Mouse (Mus musculus) mesoderm, embryonic 11.5 days (tissue): ENCODE data around the gene Vill.

Experiments
- DNase-seq: peaks from one replicate; pipeline ENCODE4 v3.0.0-alpha.2; 2012; ENCODE audit warnings: low read depth, low spot score

Gene Vill

DNA sequence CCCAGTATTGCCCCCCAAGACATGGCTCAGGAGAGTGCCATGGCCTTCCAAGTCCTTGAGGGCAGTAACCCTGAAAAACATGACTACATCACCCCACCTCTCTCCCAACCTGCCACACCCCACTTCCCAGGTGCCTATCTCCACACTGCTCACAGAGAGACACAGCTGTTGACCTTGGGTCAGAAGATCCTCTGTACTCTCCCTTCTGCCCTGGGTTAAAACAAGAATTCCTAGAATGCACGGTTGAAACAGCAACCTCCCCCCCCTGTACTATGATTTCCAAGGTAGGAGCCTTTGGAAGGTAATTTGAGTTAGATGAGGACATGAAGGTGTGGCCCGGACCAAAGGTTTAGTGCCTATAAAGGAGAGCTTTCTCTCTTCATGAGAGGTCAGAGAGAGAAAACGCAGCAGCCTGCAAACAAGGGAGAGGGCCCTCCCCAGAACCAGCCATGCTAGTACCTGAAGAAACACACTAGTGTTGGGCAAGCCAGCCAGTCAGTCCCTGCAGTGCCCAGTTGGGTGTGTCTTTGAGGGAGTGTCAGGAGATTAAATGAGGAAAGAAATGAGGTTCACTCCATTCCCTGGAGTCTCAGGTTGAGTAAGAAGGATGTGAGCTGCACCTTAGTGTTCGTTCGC lies 27.6 kb downstream of the Vill start:
- DNase-seq: no peak

DNA sequence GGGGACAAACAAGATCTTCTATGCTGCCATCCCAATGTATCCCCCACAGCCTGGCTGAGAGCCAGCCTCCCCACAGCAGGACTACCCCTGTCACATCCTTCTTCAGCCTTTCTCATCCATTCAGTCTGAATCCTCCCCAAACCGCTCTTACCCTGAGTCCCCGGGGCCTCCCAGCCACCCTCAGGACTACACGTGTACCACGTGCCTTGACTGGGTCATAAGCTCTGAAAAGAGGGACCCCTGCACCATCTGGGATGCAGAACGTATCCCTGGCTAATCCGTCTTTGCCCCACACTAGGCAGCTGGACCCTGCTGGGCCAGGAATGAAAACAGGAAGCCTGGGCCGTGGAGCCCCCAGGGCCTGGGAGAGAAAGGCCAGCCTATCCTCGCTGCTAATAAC lies 29.5 kb downstream of the Vill start:
- peak; percentile 73 for DNase-seq

DNA sequence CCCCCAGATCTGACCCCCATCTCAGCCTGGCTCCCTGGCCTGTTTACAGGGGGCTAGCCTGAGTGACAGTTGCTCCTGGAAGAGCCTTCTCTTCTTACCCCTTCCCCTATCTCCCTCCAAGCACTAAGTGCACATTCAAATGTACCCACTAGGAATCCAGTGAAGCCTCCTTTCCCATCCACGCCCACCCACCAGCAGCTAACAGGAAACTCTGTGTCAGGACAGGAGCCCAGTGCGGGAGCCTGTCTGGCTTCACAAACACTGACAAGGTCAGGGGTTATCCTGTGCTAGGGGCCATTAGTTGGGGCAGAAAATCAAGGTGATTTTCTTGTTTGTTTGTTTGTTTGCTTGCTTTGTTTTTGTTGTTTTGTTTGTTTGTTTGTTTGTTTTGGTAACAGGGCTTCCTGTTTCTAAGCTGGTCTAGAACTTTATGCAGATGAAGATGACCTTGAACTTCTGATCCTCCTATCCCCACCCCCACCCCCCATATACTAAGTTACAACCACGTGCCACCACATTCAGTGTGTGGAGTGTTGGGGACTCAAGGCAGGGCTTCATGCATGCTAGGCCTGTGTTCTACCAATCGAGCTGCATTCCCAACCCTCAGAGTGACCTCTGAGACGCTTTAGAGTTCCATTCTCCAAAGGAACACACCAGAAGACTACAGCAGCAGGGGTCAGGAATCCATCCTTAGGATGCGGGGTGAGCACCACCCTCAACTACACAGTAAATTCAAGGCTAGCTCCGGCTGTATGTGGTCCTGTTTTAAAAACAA lies 30.3 kb downstream of the Vill start:
- no peak for DNase-seq

- no peak for DNase-seq
Measured at GRCm38 (mm10) chr9:119083966-119084365, 31.4 kb downstream of the Vill start.

- no peak for DNase-seq
Measured at GRCm38 (mm10) chr9:119086451-119086850, 33.9 kb downstream of the Vill start.

GRCm38 (mm10) chr9:119087309-119087708 lies 34.7 kb downstream of the Vill start:
- DNase-seq: no peak

- DNase-seq: peak; percentile 86
Measured at GRCm38 (mm10) chr9:119088148-119088801, 35.7 kb downstream of the Vill start.

DNA sequence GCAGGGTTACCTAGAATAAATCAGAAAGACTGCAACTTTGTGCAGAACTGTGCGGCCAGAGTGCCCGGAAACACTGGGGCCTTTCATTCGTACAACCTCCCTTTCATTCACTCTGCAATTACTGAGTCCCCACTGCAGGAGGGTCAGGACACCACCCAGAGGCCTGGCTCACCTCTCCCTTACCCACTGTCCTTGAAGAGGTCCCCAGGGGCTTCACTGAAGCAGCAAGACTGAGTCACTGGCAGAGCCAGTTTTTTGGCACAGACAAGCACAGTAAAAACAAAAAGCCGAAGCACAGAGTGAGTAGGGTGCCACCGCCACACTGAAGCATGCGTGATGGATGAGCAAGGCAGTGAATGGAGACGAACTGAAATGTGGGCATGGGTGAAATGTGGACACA lies 36.9 kb downstream of the Vill start:
- no peak for DNase-seq

DNA sequence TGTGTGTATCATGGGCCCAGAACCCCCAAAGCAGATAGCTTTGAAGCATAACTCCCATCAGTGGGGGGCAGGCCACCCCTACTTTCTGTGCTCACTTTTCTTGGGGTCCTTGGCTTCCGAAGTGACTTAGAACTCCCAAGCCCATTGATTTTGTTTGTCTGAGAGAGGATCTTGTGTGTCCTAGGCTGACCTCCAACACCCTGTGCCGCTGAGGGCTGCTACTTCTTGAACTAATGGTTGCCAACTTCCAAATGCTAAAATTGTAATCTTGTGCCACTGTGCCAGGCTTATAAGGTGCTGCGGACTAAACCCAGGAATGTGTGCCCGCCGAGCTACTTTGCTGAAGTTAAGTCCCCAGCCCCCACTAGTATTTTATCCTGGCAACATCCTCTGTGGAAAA lies 37.9 kb downstream of the Vill start:
- no peak for DNase-seq

GRCm38 (mm10) chr9:119091581-119092310 lies 39.2 kb downstream of the Vill start:
- no peak for DNase-seq

DNA sequence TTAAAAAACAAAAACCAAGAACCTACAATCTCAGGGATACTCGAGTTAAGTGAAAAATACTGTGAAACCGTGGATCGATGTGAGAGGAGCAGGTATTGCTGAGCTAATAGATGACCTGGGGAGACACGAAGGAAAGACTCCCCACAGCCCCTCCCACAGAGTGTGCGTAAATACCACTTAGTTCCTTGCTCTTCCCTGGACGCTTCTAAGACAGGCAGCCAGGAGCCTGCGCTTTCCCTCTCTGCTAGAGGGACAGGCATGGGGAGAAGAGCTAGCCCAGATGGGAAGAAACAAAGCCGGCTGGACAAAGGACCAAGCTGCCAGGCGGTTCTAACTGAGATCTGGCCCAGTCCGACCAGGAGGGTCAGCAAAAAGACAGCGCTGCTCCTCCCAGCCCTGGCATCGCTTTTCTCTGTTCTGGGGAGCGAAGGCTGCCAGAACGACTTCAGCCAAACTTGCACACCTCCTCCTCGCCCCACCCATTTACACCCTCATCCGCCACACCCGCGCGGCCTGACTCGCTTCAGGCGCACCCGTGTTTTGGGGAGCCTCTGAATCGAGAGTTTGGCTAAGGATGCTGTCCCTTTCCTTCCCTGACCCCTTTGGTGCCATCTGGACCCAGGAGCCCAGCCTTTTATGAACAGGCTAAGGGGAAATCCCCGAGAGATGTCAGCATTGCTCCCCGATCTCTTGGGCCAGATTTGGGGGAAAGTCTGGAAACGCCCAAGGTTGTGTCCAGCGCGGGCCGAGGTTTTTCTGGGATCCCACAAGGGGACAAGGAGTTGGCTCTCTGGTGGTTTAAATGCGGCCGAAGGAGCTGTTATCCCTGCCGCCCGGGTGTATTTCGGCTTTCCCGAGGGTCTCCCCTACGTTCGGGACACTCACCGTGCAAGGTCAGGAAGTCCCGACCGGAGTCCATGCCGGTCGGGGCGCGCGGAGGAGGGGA lies 40.2 kb downstream of the Vill start:
- DNase-seq: no peak

DNA sequence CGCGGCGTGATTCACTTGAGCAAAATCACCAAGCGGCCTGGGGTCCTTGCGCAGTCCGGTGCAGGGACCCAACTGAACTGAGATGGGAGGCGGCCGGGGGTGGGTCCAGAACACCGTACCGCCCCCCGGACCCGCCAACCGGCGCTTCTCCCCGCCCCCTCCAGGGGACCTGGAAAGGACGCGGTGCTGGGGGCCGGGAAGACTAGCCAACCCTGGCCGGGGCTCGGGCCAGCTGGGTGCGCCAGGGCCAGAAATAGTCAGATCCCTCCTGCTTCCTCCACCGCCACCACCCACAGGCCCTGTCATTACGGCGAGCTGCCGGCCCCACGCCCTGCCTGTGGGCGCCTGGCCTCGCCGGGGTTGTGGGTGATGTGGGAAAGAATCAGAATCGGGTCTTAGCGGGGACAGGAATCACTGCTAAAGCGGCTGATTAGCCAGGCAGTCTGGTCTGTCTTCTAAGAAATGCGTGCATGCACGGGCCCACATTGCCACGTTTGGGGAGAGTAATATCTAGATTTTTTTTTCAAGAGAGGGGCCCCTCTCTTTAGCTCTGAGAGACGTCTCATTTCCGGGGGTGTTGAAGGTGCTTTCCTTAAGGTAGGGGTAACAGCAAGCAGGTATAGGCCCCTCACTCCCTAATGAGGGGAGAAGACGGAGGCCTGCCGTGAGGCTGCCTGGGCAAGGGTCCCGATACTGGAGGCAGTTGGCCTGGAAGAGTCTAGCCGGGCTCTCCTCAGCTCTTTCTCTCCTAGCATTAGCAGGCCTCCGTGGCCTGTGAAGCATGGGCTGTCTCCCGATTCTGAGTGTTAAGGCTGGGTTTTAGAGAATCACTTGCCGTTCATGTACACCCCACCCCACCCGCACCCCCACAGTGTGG lies 41.1 kb downstream of the Vill start, which contains the start of gene Plcd1:
TSS of gene Plcd1 (minus strand) at position 84 of the 877 bp plus-strand sequence.
- DNase-seq: peak; percentile 79

DNA sequence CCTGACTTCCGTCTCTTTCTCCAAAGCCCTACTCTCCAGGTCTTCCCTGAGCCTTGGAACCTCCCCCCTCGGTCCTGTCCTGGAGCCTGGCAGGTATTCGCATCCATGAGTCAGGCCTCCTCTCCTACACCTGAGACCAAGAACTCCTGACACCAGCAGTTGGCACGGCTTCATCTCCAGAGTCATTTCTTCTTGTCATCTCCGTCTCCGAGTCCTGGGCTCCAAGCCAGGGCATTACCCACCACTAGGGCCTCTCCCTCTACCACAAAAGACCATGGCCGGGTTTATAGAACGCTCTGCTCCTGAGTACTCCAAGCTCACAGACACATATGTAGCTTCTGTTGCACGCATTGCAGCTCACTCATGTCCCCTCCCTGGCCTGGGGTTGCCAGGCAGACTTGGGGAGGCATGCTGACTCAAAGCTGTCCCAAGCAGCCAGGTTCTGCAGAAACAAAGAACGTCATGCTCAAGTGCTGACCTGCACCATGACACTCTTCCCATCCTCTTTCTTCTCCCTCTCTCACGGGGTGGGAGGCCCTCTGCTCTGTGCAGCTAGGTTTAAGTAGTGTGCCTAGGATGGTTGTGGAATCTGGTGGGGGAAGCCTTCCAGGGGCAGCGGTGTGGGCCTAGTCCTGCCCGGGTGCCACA lies 42.0 kb downstream of the Vill start:
- no peak for DNase-seq

DNA sequence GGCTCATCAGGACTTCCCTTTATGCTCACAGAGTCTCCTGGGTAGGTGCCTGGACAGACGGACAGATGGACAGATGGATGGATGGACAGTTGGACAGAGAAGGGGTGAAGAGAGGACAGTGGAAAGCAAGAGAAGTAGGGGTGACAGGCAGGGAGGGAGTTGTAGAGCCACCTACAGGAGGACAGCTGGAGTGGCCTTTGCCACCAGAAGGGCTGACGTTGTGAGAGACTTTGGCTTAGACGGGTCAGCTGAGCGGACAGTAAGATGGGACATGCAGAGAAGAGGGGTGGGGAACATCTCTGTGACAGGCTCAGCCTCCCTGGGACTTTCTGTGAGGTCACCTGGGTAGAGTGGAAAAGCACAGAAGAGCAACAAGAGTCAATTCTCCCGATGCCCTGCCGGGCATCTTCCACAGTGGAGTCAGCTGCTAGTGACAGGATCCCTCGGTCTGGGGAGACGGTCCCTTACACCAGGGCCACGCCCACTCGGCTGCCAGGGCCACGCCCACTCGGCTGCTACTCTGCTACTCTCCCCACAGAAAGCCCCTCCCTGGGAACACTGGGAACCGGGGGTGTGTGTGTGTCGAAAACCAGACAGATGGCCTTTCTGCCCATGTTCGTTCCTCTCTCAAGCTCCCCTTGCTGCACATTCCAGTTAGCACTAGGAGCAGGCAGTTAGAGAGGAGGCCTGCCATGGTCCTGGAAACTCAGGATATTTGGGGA lies 47.8 kb downstream of the Vill start:
- no peak for DNase-seq

GRCm38 (mm10) chr9:119101992-119102782 lies 49.6 kb downstream of the Vill start, which contains the start of gene Dlec1:
Dlec1 (plus strand) TSS chr9:119102478.
- DNase-seq: peak; percentile 91

DNA sequence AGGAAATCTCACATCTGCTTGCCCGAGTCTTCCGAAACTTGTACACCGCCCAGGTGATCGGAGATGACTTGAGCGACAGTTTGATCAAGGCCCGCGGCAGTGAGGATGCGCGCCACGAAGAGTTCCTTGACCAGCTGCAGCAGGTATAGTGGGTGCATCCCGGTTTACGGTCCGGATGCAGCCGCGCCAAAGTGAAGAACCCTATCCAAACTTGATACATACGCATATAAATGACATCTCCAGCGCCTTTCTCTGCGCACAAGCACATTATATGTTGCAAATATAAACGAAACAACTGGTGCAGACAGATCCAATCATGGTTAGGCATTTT lies 50.2 kb downstream of the Vill start:
- DNase-seq: no peak

- DNase-seq: no peak
Measured at GRCm38 (mm10) chr9:119107566-119107965, 55.0 kb downstream of the Vill start.
